Mouse (Mus musculus) stomach, adult 2 months (tissue): Measurements from ENCODE around the gene Vmn1r85. TPM values are rescaled to one million over a fixed set of nuclear protein-coding genes. Genes with fewer than 3 reads are reported as not detected.

Experiments used
- polyA plus RNA-seq: library from polyadenylated mRNA; depleted of rRNA; stranded (reverse); fragments of >200 nt; gene quantifications from 2 replicates; pipeline ENCODE4 v1.2.3, GENCODE M21; 2012; rRNA removed

Vmn1r85 gene
- polyA plus RNA-seq = not detected in 2 replicates

DNA sequence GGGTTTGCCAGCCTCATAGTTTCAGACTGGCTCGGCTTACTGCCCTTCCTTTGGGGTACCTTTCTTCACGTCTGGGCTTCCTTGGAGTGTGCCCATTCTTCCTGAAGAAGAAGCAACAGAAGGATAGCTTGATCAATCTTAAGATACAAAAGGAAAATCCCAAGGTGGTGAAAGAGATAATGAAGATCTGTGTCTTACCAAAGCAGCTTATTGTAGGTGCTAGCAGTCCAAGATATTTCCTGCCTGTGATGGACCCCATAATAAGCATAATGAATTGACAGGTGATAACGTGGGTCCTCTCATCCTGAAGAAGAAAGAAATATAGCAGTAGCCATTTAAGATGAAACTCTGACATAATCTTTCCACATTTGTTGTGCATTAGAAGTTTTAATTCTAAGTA, at the start of gene Vmn1r85:
Gene Vmn1r85, minus strand, starts transcription at position 101 of the 400 bp plus-strand sequence.

DNA sequence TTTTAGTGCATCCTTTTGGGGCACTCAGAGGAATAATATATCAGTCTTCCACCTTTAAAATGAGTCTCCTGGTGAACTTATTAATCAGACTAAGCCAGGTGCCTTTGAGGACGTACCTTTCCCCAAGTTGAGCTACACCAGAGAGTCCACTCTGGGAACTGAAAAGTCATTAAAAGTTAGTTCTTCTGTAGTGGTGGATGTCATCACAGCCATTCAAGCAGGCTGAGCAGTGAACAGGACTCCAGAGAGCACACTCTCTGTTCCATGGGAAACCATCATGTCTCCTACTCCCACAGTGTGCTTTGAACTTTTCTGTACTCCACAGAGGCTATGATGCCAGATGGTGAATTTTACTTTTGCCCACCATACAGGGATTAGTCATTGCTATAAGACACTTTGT, 45.1 kb upstream of the Vmn1r85 start, which contains the start of gene Vmn1r87:
Gene Vmn1r87, minus strand, starts transcription at position 101 of the 400 bp plus-strand sequence.

DNA sequence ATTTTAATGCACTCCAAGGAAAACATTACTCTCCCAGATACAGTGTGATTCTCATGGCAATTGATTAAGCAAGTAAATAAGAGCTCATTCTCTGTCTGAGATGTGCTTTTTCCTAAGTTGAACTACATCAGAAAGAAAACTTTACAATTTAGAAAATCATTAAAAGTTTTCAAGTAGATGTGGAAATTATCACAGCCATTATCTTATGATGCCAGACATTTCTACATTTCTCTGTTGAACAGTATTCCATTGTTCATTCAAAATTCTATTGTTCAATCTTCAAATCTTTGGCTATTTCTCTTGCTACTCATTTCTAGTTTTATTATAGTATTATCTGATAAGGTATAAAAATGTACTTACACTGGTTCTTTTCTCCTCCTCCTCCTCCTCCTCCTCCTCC, 24.8 kb upstream of the Vmn1r85 start, which contains the start of gene Vmn1r86:
Gene Vmn1r86, minus strand, starts transcription at position 101 of the 400 bp plus-strand sequence.

DNA sequence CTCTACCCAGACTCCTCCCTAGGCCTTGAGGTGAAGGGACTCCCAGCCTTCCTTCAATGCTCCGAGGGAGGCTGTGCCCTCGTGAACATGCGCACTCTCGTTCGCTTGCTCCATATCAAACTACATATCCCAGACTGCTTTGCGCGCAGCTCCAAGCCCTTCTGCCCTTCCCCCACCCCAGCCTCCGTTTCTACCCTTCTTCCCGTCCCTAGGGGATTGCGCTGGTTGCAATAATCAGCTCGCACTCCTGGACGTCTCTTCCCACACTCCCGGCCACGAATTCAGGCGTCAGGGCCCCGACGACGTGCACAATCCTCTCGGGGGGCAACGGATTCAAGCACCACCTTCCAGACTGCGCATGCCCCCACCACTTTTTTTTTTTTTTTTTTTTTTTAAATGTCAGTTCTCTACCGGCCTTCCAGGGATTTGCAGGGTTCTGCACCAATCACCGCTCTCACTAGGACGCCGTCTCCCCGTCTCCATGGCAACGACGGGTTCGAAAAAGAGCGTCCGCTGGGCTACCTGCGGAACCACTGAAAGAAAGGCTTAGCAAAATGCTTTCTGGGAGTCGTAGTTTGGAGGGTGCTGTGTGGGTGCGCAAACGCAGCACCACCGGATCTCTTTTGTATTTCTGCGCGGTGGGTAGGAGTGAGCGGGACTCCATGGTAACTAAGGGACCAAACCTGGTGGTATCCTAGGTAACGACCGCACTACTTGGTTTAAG, 40.5 kb downstream of the Vmn1r85 start, which contains the start of gene Mzf1:
Gene Mzf1, minus strand, starts transcription at position 478 of the 724 bp plus-strand sequence.

DNA sequence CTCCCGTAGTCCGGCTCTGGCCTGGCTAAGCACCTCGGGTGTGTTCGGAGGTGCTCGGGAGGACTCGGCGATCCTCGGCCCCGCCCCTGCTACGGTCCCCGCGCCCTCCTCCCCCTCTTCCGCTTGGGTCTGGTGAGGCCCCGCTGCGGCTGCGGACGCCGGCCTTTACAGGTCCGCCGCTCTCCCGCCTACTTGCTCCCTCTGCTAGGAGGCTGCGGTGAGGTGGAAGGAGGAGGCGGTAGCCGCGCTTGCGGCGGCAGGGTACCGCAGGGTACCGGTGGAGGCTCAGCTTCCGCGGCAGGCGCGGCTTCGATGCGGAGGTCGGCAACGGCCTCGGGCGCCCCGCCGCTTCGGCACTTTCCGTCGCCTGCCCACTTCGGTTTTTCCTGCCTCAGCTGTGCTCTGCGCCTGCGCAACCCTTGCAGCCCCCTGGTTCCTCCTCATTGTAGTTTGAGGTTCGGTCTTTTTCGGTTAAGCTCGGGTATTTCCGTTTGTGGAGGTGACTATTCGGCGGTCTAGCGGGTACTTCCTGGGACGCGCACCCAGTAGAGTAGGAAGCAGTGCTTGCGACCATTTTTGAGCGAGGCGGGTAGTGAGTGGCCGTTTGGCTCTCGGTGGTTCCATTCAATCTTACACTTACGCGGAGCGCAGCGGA, 56.9 kb downstream of the Vmn1r85 start, which contains the start of gene Ube2m:
Gene Ube2m, minus strand, starts transcription at position 375 of the 655 bp plus-strand sequence.

DNA sequence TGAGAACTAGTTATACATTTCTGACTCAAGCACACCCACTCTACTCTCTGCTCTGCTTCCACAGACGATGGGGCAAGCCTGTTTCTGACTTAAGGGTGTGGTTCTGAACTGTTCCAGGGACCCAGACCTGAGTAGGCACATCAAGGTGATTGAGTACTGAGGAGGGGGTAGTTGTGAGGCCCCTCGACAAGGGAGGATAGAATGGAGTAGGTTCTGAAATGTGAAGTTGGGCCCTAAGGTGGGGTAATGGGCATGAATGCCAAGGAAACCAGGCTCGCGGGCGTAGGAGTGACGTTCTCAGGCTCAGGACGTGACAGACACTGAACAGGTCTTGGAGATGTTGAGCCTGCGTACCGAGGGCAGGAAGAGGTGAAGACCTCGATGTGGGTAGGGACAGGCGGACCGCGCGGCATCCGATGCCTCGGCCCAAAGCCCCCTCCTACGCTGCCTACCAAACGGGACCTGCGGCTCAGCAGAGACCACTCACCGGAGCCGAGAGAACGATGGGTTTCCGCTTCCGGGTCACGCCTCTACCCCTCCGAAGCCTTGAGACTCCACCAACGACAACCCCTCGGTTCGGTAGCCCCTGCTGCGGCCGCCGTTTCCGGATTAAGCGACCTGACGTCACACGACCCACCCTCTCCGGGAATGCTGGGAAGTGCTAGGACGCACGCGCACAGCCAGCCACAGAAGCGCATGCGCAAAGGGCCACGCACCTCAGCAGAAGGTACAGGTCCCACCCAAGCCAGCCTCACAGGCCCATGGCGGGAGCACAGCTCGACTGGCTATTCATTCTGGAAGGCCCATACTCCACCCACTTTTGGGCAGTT, 60.6 kb downstream of the Vmn1r85 start, which contains the start of gene Chmp2a:
Gene Chmp2a, minus strand, starts transcription at position 660 of the 830 bp plus-strand sequence.

Other genes with a start within 250 kb of the Vmn1r85 start
- 0.08 and 0.09 TPM in 2 replicates for gene Zfp128, start 214.0 kb downstream of the Vmn1r85 start, polyA plus RNA-seq
- gene Zscan22, start 197.4 kb downstream of the Vmn1r85 start, polyA plus RNA-seq = 3.3 and 4.5 TPM in 2 replicates
- 722 and 906 TPM in 2 replicates for gene Rps5, start 172.9 kb downstream of the Vmn1r85 start, polyA plus RNA-seq
- gene Rnf225, start 167.8 kb downstream of the Vmn1r85 start, polyA plus RNA-seq = 4.4 and 15.1 TPM in 2 replicates
- gene Zfp324, start 129.3 kb downstream of the Vmn1r85 start, polyA plus RNA-seq = 2.7 and 3.2 TPM in 2 replicates
- 1.7 and 2.2 TPM in 2 replicates for gene Zfp446, start 117.3 kb downstream of the Vmn1r85 start, polyA plus RNA-seq
- 0.25 and 0.30 TPM in 2 replicates for gene Slc27a5, start 97.0 kb downstream of the Vmn1r85 start, polyA plus RNA-seq
- gene Trim28, start 96.1 kb downstream of the Vmn1r85 start, polyA plus RNA-seq = 112 and 127 TPM in 2 replicates
- 13.1 and 16.8 TPM in 2 replicates for gene Zbtb45, start 85.1 kb downstream of the Vmn1r85 start, polyA plus RNA-seq
- gene Chmp2a, start 60.4 kb downstream of the Vmn1r85 start, polyA plus RNA-seq = 26.8 and 30.0 TPM in 2 replicates
- gene Ube2m, start 56.9 kb downstream of the Vmn1r85 start, polyA plus RNA-seq = 50.8 and 68.7 TPM in 2 replicates
- gene Mzf1, start 40.4 kb downstream of the Vmn1r85 start, polyA plus RNA-seq = 0.90 and 1.4 TPM in 2 replicates
- gene Vmn1r86, start 24.7 kb upstream of the Vmn1r85 start, polyA plus RNA-seq = not detected in 2 replicates
- gene Vmn1r87, start 45.0 kb upstream of the Vmn1r85 start, polyA plus RNA-seq = not detected in 2 replicates
- not detected in 2 replicates for gene Vmn1r88, start 64.4 kb upstream of the Vmn1r85 start, polyA plus RNA-seq
- not detected in 2 replicates for gene Vmn1r89, start 117.8 kb upstream of the Vmn1r85 start, polyA plus RNA-seq
- 3.1 and 4.0 TPM in 2 replicates for gene Lig1, start 182.1 kb upstream of the Vmn1r85 start, polyA plus RNA-seq
- 1.1 and 1.8 TPM in 2 replicates for gene Zswim9, start 183.5 kb upstream of the Vmn1r85 start, polyA plus RNA-seq
- gene Pla2g4c, start 229.5 kb upstream of the Vmn1r85 start, polyA plus RNA-seq = 0.56 and 0.75 TPM in 2 replicates